Mouse (Mus musculus) testis, adult 2 months (tissue): Measurements from ENCODE around the gene Ubr7. TPM values are rescaled to one million over a fixed set of nuclear protein-coding genes. Genes with fewer than 3 reads are reported as not detected.

Source experiments
- H3K27ac ChIP-seq: fragments of 200-500 bp; 2 replicates; pipeline ENCODE4 v1.5.1; 2012; ENCODE audit warnings: low read depth, low read length; ENCODE audit not compliant: control insufficient read depth, insufficient read depth
- H3K27me3 ChIP-seq: fragments of 200-500 bp; 2 replicates; pipeline ENCODE4 v1.6.1; 2012; ENCODE audit warnings: mild to moderate bottlenecking, low read length, moderate library complexity; ENCODE audit not compliant: control insufficient read depth, insufficient read depth
- H3K36me3 ChIP-seq: fragments of 200-500 bp; 2 replicates; pipeline ENCODE4 v1.6.1; 2012; ENCODE audit warnings: mild to moderate bottlenecking, low read length; ENCODE audit not compliant: control insufficient read depth, insufficient read depth
- H3K4me1 ChIP-seq: fragments of 200-500 bp; 2 replicates; pipeline ENCODE4 v1.6.1; 2012; ENCODE audit warnings: low read length; ENCODE audit not compliant: control insufficient read depth, insufficient read depth
- H3K4me3 ChIP-seq: fragments of 200-500 bp; 2 replicates; pipeline ENCODE4 v1.5.1; 2012; ENCODE audit warnings: low read depth, mild to moderate bottlenecking, low read length, moderate library complexity, mixed read lengths; ENCODE audit not compliant: control insufficient read depth
- CTCF ChIP-seq: fragments of 200-500 bp; IDR thresholded peaks from 2 replicates; pipeline ENCODE4 v1.5.1; 2012; ENCODE audit warnings: low read depth, mild to moderate bottlenecking, inconsistent platforms, low read length, moderate library complexity; ENCODE audit not compliant: control insufficient read depth, insufficient read depth, insufficient replicate concordance
- POLR2A ChIP-seq: fragments of 200-500 bp; IDR thresholded peaks from 2 replicates; pipeline ENCODE4 v1.6.1; 2012; ENCODE audit warnings: low read depth, mild to moderate bottlenecking, inconsistent platforms, low read length, moderate library complexity; ENCODE audit not compliant: control insufficient read depth
- polyA plus RNA-seq: library from polyadenylated mRNA; depleted of rRNA; stranded (reverse); fragments of >200 nt; gene quantifications from 2 replicates; pipeline ENCODE4 v1.2.3, GENCODE M21; 2012; rRNA removed

Ubr7 gene
- 44.5 and 47.2 TPM in 2 replicates for polyA plus RNA-seq

DNA sequence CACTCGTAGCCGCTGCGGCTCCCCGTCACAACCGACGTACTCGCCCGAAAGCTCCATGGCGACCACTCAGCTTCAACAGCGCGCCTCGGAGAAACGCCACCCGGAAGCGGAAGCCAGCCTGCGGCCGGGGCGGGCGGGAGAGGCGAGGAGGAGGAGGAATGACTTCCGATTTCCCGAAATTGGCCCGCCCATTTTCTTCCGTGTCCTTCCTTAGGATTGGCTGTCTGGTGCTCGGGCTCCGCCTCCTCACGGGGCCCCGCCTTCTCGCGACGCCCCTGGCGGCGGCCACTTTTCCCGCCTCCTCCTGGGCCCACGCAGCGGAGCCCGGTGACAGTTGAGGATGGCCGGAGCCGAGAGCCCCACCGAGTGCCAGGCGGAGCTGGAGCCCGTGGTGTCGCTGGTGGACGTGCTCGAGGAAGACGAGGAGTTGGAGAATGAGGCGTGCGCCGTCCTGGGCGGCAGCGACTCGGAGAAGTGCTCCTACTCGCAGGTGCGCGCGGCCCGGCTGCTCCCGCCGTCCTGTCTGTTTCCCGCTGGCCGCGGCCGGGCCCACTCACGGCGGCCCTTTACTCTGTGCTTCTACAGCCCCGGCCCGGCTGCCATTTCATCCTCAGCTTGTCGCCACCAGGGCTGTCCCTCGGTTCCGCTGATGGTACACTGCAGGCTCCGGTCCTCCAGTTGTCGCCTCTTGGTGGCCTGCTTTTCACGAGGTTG, at the start of gene Ubr7, which contains the start of the genes Gm28051 and Gon7:
TSS of gene Ubr7 (plus strand) at position 279 of the 714 bp plus-strand sequence.
TSS of gene Gm28051 (minus strand) at position 77 of the 714 bp plus-strand sequence.
TSS of gene Gon7 (minus strand) at position 115 of the 714 bp plus-strand sequence.
- Histone ChIP-seq H3K27ac (peak within 1 kb of the TSS; percentile 92), H3K36me3 (peaks cover 6% of the 10 kb centered on the region)
- peak; percentile 92 for TF ChIP-seq POLR2A
- TF ChIP-seq CTCF = no peak

DNA sequence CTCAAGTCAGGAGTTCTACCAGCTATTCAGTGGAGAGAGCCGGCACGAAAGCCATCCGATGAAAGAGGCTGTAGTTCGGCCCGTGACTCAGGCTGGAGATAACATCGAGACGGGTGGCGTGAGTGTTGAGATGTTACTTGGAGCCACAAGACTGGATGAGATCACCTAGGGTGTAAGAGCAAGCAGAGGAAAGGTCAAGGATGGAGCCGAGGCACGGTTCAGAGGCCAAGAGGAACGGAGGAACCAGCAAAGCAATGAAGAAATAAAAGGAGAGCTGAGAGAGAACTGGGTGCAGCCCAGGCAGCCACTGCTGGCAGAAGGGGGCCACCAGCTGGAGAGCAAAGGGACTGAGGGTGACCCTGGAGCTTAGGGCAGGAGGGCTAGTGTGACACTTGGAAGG, 49.5 kb upstream of the Ubr7 start:
- TF ChIP-seq POLR2A (no peak), CTCF (peak; percentile 23; the same call in 1 of the 2 replicates)
- H3K4me3 ChIP-seq = no peak overlapping the region
- peaks cover 24% of the 10 kb centered on the region for H3K4me1 ChIP-seq
- no peak overlapping the region for H3K27ac ChIP-seq
- no peaks in the 10 kb centered on the region for H3K36me3 ChIP-seq
- H3K27me3 ChIP-seq = no peaks in the 10 kb centered on the region

More for the DNA sequence above, at the start of gene Ubr7, which contains the start of the genes Gm28051 and Gon7:
- no peaks in the 10 kb centered on the region for H3K27me3 ChIP-seq
- H3K4me3 ChIP-seq = peak within 1 kb of the TSS; percentile 94
- H3K4me1 ChIP-seq = peaks cover 3% of the 10 kb centered on the region

DNA sequence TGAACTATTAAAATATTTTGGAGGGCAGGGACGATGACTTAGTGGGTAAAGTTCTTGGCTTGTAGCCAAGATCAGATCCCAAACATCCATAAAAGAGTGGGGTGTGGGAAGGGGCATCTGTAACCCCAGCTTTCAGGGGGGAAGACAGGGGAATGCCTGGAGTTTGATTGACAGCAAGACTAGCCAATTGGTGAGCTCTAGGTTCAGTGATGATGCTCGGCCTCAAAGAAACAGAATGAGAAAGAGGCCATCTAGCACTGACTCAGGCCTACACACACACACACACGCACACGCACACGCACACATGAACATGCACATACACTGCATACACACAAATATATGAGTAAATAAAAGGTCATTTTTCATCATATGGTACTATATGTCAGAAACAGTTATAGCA, 47.9 kb upstream of the Ubr7 start:
- H3K36me3 ChIP-seq = no peaks in the 10 kb centered on the region
- TF ChIP-seq CTCF = no peak
- no peak for TF ChIP-seq POLR2A

DNA sequence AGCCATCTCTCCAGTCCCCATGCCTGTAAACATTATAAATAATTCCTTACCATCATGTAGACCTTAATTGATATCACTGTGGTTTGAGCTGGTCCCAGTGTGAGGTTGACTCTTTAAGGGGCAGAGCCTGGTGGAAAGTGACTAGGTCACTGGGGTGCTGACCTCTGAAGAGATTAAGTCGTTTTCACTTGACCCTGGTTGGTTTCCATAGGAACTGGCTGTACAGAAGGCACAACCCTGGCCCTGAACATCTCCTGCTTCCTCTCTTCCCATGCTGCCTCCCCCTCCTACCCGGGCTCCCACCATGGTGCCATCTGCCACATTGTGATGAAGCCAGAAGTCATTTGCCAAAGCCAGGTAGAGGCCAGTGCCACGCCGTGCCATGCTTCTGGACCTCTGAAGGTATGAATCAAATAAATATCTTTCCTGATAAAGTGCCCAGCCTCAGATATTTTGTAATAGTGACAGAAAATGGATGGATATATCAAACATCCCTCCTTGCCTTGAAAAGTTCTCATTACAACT, 46.9 kb upstream of the Ubr7 start:
- H3K27me3 ChIP-seq = no peaks in the 10 kb centered on the region
- H3K27ac ChIP-seq = no peak overlapping the region
- no peaks in the 10 kb centered on the region for H3K36me3 ChIP-seq
- peaks cover 4% of the 10 kb centered on the region for H3K4me1 ChIP-seq
- TF ChIP-seq CTCF (no peak), POLR2A (no peak)
- no peak overlapping the region for H3K4me3 ChIP-seq

More for the DNA sequence above, 47.9 kb upstream of the Ubr7 start:
- no peaks in the 10 kb centered on the region for H3K27me3 ChIP-seq
- H3K27ac ChIP-seq = no peak overlapping the region
- no peak overlapping the region for H3K4me3 ChIP-seq
- H3K4me1 ChIP-seq = peaks cover 10% of the 10 kb centered on the region

DNA sequence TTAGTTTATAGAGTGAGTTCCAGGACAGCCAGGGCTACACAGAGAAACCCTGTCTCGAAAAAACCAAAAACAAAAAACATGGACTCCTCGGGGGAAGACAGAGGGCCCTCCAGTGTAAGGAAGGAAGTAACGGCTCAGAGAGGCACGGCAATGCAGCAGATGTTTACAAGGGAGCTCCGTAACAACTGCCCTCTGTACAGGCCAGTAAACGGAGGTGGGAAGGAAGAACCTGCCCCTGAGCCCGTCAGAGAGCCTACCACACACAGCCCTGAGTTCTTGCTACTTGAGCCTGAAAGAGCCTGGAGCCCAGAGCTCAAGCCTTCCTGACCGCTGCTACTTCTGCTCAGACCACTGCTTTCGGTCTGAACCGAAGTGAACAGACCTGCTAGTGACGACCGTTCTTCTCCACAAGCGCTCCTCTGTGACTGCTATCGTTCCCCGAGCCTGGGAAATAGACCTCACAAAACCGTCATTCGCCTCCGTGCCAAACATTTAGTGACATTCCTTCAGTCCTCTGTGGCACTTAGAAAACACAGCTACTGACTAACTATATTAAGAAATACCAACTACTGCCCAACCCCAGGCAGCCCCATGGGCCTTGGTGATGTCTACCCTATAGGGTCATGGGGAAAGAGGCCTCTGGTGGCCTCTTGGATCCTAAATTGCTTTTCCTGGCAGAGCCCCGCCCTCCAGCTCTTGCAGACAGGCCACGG, 44.5 kb upstream of the Ubr7 start:
- Histone ChIP-seq H3K27me3 (no peaks in the 10 kb centered on the region), H3K4me1 (no peaks in the 10 kb centered on the region), H3K36me3 (no peaks in the 10 kb centered on the region), H3K4me3 (no peak overlapping the region), H3K27ac (no peak overlapping the region)
- TF ChIP-seq CTCF (no peak), POLR2A (no peak)

DNA sequence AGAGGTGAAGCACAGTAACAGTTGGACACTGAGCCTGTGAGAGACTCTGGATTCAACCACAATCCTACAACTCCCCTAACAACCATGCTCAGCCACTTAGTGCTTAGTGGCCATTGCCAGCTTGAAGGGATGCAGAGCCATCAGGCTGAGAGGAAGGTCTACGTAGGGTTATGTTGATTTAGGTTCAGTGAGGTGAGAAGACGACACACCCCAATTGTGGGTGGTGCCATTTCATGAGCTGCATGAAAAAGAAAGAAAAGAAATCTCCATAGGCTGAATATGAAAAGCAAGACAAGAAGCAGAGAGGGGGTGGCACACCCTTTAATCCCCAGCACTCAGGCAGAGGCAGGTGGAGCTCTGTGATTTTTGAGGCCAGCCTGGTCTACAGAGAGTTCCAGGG, 43.7 kb upstream of the Ubr7 start:
- H3K27ac ChIP-seq = no peak overlapping the region
- H3K4me3 ChIP-seq = no peak overlapping the region
- H3K36me3 ChIP-seq = no peaks in the 10 kb centered on the region
- TF ChIP-seq CTCF = no peak
- no peak for TF ChIP-seq POLR2A
- H3K27me3 ChIP-seq = no peaks in the 10 kb centered on the region
- H3K4me1 ChIP-seq = no peaks in the 10 kb centered on the region
